Mouse (Mus musculus): ENCODE measurements around the gene Slc25a23.

Slc25a23 gene

DNA sequence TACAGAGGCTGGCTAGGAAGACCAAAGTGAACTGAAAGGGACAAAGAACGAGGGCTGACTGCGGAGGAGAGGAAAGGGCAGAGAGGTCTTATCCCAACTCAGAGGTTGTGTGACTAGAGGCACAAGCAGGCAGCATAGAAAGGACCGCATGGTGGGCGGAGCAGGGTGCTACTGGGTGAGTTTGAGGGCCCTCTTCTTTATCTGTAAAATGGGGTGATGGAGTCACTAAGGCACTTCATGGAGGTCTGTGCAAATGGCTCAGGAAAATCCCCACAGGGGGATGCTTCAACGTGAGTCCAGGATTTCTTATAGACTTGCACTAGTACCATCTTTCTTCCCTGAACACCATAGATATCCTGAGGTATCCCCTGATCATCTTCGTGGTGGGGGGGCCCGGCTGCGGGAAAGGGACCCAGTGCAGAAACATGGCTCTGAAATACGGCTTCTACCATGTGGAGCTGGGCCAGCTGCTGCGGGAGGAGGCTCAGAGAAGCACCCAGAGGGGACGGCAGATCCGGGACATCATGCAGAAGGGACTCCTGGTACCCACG lies 47.3 kb downstream of the Slc25a23 start:
- no peak for DNase-seq (ENCODE audit: low spot score)

DNA sequence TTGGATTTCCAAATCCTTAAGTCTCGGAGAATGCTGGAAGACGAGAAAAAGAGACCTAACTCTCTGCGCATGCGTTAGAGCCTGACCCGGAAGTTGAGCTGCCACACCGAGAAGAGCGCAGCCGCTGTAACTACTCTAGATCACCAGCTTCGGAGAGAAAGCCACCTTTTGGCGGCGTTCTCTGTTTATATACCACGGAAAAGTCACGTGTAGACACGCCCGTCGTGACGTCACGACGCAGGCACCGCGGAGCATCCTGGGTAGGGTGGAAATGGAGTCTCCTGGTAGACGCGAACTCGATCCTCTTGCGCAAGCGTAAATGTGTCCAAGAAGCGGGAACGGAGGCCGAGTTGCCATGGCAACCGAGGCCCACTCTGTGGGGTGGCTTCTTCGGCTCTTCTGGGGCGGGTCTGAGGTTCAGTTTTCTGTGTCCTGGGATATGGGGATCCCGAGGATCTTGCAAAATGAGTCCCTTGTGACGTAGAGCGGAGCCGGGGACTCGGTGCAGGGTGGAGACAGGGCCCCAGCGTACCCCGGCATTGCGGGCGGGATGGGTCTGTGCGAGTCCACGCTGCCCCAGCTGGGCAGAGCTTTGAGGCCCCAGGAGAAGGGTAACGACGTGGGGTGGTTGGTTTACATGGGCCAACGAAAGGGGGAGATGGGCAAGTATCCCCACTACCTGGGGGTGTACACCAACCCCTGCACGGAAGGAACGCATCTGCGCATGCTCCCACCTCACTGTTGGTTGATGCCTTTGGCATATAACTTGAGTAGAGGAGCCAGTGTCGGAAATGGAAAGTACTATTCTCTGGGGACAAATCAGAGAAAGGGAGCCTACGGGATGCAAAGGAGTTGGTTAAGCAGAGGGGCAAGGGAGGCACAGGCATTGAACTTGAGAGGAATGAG lies 48.2 kb downstream of the Slc25a23 start, which contains the start of the genes Gtf2f1 and Gm17949:
Gene Gtf2f1 (minus strand): TSS at position 53 of the 906 bp plus-strand sequence.
Gene Gm17949 (plus strand): TSS at position 234 of the 906 bp plus-strand sequence.
- DNase-seq (ENCODE audit: low spot score), result peak; percentile 99

DNA sequence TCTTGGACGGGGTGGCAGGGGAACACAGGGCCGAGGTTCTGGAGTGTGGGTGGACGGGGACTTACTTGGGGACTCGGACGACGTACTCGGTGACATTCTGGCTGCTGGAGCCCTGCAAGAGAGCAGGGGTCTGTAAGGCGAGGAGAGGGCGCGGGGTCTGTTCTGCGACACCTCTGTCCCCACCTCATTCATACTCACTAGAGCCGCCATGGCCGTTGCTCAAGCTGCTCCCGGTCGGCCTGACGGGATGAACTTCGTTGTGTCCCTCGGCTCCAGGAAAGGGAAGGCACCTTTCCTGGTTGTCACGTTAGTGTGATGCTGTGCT lies 48.8 kb downstream of the Slc25a23 start:
- no peak for DNase-seq (ENCODE audit: low spot score)

DNA sequence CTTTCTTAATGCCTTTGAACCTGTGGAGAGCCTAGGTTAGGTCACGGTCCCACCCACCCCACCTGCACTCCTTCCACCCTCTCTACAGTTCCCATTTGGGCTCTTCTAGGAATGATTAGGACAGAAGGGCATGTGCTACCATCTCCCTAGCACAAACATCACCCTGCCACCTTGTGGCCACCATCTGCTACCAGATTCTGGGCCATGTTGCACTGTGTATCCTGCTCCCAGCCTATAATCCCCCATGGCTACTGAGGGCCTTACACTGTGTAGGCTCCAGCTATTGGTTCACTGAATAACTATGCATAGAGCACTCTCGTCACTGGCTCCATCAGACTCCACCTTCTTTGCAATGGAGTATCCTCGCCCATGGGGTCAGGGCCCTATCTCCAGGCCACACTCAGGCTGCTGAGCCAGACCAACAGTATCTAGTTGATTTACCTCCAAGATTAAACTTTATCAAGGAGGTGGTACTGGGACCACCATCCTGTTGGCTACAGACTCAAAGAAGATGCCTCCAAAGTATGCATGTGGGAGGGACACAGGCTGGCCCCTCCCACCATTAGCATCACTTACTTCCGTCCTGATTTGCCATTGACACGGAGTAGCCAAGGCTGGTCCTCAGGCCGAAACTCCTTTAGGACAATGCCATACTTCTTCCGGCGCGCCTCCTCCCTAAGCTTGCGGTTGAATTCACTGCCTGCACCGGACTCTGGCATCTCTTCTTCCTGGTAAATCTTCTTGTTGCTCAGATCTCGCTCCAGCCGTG lies 52.3 kb downstream of the Slc25a23 start:
- no peak for DNase-seq (ENCODE audit: low spot score)

DNA sequence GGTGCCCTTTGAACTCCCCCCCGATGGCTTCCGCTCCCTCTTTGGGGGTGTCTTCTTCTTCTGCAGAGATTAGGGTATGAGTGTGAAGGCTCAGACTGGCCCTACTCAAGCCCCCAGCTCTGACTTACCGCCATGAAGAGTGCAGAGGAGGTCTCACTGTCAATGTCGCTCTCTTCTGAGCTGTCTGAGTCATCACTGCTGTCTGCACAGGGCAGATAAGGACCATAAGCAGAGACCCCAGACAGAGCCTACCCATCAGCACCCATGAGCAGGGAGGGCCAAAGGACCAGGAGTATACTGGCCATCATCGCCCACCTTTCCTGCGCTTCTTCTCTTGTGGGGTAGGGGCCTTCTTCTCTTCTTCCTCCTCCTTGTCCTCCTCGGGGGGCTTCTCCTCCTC lies 55.7 kb downstream of the Slc25a23 start:
- no peak for DNase-seq (ENCODE audit: low spot score)

DNA sequence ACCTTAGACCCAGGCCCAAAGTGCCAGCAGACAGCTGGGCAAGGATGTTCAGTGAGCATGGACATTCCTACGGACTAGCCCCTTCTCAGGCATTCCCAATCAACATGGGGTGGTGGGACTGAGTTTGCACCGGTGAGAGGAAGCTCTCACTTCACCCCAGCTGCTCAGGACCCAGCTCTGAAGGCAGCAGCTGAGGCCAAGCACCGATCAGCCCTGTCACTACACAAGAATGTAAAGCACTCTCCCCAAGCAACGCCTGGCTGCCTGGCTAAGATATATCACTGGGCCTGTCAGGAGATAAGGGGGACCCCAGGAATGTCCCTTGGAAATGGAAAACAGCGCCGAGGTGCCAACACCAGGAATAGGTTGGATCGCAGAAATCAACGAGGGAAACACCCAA lies 58.4 kb downstream of the Slc25a23 start:
- DNase-seq (ENCODE audit: low spot score), result no peak

DNA sequence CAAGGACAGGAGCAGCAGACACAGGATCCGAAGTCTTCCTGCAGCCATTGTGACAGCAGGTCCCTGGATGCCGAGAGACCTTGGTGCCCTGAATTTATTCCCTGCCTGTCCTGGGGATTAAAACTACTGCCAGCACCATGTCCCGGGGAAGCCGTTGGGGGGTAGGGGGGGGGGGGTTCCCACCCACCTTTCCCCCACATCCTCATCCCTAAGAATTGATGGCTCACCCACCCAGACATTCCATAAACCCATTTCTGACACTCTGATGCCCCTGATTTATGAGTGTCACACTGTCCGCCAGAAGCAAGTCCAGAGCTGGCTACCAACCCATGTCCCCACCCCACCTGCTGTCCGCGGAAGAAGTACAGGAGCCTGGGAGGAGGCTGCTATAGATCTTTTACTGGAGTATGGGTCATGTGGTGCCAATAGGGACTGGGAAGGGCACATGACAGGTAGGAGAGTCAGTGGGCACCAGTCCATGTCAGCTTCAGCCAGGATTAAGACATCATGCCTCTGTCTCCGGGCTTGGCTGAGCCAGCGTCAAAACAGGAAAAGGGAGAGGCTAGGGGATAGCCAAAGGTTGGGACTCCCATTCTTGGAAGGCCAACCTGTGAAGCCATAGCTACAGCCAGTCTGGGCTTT lies 59.6 kb downstream of the Slc25a23 start, which contains the start of gene Pspn:
Gene Pspn (minus strand): TSS at position 51 of the 642 bp plus-strand sequence.
- no peak for DNase-seq (ENCODE audit: low spot score)

DNA sequence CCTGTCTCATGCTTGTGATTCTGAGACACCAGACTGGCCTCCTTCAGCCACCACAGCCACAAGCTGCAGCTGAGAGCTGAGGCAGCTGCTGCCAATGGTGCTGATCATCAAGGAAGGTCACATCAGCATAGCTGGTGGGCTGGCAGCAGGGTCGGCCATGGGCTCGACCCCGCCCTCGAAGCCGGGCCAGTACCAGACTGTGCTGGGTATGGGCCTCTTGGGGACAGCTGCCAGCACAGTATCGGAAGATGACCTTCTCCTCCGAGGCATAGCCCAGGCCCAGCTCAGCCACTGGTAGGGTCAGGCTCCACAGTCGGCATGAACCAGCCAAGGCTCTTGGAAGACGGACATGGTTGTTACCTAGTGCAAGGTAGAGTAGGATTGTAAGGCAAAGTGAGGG lies 60.2 kb downstream of the Slc25a23 start:
- DNase-seq (ENCODE audit: low spot score), result no peak

DNA sequence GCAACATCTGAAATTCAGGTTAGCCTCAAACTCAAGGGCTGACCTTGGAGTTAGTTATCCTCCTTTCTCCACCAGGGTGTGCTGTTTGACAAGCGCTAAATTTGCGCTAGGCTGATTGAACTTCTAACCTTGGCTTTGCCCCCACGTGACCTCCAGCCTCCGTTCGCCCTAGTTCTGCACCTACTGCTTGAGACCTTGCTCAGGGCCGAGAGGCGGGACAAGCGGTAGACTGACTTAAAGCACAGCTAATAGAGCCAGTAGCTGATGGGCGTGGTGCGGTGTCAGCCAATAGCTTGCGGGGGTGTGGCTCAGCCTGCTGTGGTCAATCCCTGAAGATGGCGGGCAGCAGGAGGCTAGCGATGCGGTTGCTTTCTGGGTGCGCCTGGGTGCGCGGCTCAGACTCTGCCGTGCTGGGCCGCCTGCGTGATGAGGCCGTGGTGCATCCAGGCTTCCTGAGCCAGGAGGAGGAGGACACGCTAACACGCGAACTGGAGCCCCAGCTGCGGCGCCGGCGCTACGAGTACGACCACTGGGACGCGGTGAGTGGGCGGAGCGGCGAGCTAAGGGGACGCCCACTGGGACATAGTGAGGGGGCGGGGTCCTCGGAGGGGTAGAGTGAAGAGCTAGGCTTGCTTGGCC lies 62.5 kb downstream of the Slc25a23 start, which contains the start of gene Alkbh7:
Gene Alkbh7 (plus strand): TSS at position 311 of the 639 bp plus-strand sequence.
- DNase-seq (ENCODE audit: low spot score), result peak; percentile 99

DNA sequence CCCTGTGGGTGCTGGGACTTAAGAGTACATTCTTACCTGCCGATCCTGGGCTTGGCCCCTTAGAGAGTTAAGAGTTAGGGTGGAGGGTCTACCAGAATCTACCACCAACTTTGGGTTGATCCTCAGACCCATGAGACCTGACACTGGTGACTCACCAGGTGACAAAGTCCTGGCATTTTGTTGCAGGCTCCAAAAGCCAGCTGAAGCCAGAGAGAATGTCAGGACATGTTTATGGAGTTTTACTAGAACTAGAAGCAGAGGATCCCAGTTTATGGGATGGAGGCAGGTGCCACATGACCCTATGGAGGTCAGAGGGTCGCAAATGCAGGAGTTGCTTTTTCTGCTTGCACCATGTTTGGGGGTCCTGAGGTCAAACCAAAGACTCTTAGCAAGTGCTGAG lies 63.2 kb downstream of the Slc25a23 start:
- no peak for DNase-seq (ENCODE audit: low spot score)

DNA sequence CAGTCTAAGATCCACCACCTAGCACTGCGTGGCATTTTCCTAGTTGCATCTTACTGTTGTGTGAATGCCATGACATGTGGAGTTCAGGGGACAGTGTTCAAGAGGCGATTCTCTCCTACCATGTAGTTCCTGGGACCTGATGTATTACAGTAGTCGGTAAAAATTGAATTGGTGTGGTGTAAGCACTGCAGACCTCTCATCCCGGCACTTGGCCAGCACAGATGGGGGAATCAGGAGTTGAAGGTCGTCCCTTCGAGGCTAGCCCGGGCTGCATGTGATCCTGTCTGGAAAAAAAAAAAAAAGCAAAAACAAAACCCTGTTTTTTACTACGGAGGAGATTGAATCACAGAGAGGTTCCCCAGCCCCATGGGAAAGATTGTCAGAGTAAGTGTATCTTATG lies 64.6 kb downstream of the Slc25a23 start:
- no peak for DNase-seq (ENCODE audit: low spot score)

Measured in embryo, embryonic 10.5 days (tissue).